Mouse (Mus musculus): ENCODE measurements around the gene Stpg3.
A peak's percentile ranks its signal among the peaks of the same experiment; 100 is the strongest.

The Stpg3 gene

GRCm38 (mm10) chr2:25203631-25204214 is 10.7 kb downstream of the Stpg3 start:
- no peak for DNase-seq

GRCm38 (mm10) chr2:25200631-25201030 is 13.8 kb downstream of the Stpg3 start:
- DNase-seq: no peak

- no peak for DNase-seq
Observed at GRCm38 (mm10) chr2:25197946-25198345, 16.5 kb downstream of the Stpg3 start.

- no peak for DNase-seq
Observed at GRCm38 (mm10) chr2:25197191-25197590, 17.2 kb downstream of the Stpg3 start.

- DNase-seq: peak; percentile 67
Observed at GRCm38 (mm10) chr2:25196172-25196954, 18.1 kb downstream of the Stpg3 start, which contains the start of gene Tor4a. Tor4a (minus strand) TSS chr2:25196886.

- DNase-seq: no peak
Observed at GRCm38 (mm10) chr2:25195211-25196156, 19.0 kb downstream of the Stpg3 start.

GRCm38 (mm10) chr2:25194486-25195171 is 19.8 kb downstream of the Stpg3 start:
- DNase-seq: no peak

- no peak for DNase-seq
Observed at GRCm38 (mm10) chr2:25194006-25194405, 20.4 kb downstream of the Stpg3 start.

- DNase-seq: peak; percentile 82
Observed at GRCm38 (mm10) chr2:25193330-25193770, 21.1 kb downstream of the Stpg3 start.

GRCm38 (mm10) chr2:25187841-25188240 is 26.6 kb downstream of the Stpg3 start:
- DNase-seq: no peak

GRCm38 (mm10) chr2:25186575-25186930 is 27.9 kb downstream of the Stpg3 start:
- no peak for DNase-seq

- peak; percentile 40 for DNase-seq
Observed at GRCm38 (mm10) chr2:25185625-25186574, 28.5 kb downstream of the Stpg3 start.

GRCm38 (mm10) chr2:25184496-25184895 is 29.9 kb downstream of the Stpg3 start:
- no peak for DNase-seq

GRCm38 (mm10) chr2:25183336-25183735 is 31.1 kb downstream of the Stpg3 start:
- no peak for DNase-seq

- peak; percentile 41 for DNase-seq
Observed at GRCm38 (mm10) chr2:25182664-25183063, 31.8 kb downstream of the Stpg3 start.

GRCm38 (mm10) chr2:25181891-25182397 is 32.5 kb downstream of the Stpg3 start:
- no peak for DNase-seq

- DNase-seq: no peak
Observed at GRCm38 (mm10) chr2:25180973-25181890, 33.2 kb downstream of the Stpg3 start.

GRCm38 (mm10) chr2:25180478-25180903 is 33.9 kb downstream of the Stpg3 start, which contains the start of gene Nrarp:
Nrarp (plus strand) TSS chr2:25180758.
- DNase-seq: peak; percentile 96

GRCm38 (mm10) chr2:25179566-25180217 is 34.7 kb downstream of the Stpg3 start:
- no peak for DNase-seq

All from layer of hippocampus, adult 9-11 months (tissue).